Mouse (Mus musculus) spleen, adult 2 months (tissue): Measurements from ENCODE around the gene Oxsr1.
A peak's percentile ranks its signal among the peaks of the same experiment; 100 is the strongest.

Experiments used
- CTCF ChIP-seq: fragments of 200-500 bp; IDR thresholded peaks from 2 replicates; pipeline ENCODE4 v1.5.1; 2011; ENCODE audit warnings: mild to moderate bottlenecking, inconsistent platforms; ENCODE audit not compliant: insufficient read depth, insufficient read length, insufficient replicate concordance; ENCODE audit errors: extremely low read depth
- POLR2A ChIP-seq: fragments of 200-500 bp; IDR thresholded peaks from 2 replicates; pipeline ENCODE4 v1.6.1; 2011; ENCODE audit warnings: low read depth, low read length, inconsistent platforms

GRCm38 (mm10) chr9:119352060-119352459, 29.8 kb upstream of the Oxsr1 start:
- no peak for TF ChIP-seq POLR2A
- peak; percentile 95 for TF ChIP-seq CTCF
